Mouse (Mus musculus) brain, embryonic 14.5 days (tissue): ENCODE results near the gene Slc38a4.

ENCODE experiments used
- CTCF ChIP-seq: fragments of 200-500 bp; IDR thresholded peaks from 2 replicates; pipeline ENCODE4 v1.5.1; 2012; ENCODE audit warnings: inconsistent platforms, mild to moderate bottlenecking, moderate library complexity, borderline replicate concordance; ENCODE audit not compliant: insufficient read depth, insufficient read length; ENCODE audit errors: extremely low read depth
- POLR2A ChIP-seq: fragments of 200-500 bp; IDR thresholded peaks from 2 replicates; pipeline ENCODE4 v1.6.1; 2012; ENCODE audit warnings: mild to moderate bottlenecking, inconsistent platforms, borderline replicate concordance; ENCODE audit not compliant: poor library complexity, insufficient read depth, insufficient read length, severe bottlenecking; ENCODE audit errors: extremely low read depth

DNA sequence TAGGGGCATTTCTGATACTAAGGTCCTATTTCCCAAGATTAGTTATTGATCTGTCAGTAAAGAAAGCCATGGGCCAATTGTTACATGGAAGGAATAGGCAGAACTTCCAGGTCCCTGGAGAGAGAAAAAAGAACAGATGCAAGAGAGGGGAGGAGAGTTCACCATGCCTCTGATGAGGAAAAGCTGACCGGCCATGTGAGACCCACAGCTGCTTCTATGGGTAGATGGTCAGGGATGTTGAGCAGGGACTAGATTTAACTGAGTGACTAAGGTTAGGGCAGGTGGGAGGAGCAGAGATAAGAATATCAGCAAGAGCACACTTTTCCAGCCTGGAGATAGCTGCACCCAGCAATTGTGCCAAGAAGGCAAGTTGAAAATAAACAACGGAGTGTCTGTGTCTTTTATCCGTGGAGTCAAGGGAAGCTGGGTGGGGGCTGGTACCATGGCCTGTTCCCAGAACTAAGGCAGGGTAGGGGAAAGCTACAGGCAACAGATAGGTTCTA, 49.2 kb upstream of the Slc38a4 start:
- TF ChIP-seq CTCF (no peak), POLR2A (no peak)
